Mouse (Mus musculus): ENCODE measurements at regions not wholly inside any gene's neighbourhood (a gene's known extent, or its start where the extent isn't known, plus 50 kb on each side); places are given as distances from the start of the nearest gene placed in this dataset.

- no peak for TF ChIP-seq CTCF (IDR thresholded peaks at IDR 0.05; ENCODE audit: low read depth, low read length)
- TF ChIP-seq TAL1 (conservative IDR thresholded peaks at IDR 0.05; ENCODE audit: low read depth, low read length), result no peak
These were observed 111.4 kb upstream of the Thumpd2 start for GRCm38 (mm10) chr17:81176306-81176705.
